Mouse (Mus musculus) CD4-positive, CD25-positive, alpha-beta regulatory T cell, adult 9 weeks (primary cell): ENCODE results near the gene Fkbp8. TPM values are rescaled to one million over a fixed set of nuclear protein-coding genes. Genes with fewer than 3 reads are reported as not detected.

Experiments used
- polyA plus RNA-seq: library from polyadenylated mRNA; unstranded; fragments of 100-300 nt; shearing (Covaris generic); gene quantifications from one replicate; pipeline ENCODE4 v1.2.1, GENCODE M21; 2017

Fkbp8 gene
- polyA plus RNA-seq = 424 TPM

GRCm38 (mm10) chr8:70527512-70528181 lies at the start of gene Fkbp8, which contains the start of gene Kxd1:
Gene Fkbp8, plus strand, starts transcription at chr8:70527724.
Gene Kxd1, minus strand, starts transcription at chr8:70527956.

GRCm38 (mm10) chr8:70486941-70487520 lies 40.5 kb upstream of the Fkbp8 start, which contains the start of gene Tmem59l:
Gene Tmem59l, minus strand, starts transcription at chr8:70487358.

DNA sequence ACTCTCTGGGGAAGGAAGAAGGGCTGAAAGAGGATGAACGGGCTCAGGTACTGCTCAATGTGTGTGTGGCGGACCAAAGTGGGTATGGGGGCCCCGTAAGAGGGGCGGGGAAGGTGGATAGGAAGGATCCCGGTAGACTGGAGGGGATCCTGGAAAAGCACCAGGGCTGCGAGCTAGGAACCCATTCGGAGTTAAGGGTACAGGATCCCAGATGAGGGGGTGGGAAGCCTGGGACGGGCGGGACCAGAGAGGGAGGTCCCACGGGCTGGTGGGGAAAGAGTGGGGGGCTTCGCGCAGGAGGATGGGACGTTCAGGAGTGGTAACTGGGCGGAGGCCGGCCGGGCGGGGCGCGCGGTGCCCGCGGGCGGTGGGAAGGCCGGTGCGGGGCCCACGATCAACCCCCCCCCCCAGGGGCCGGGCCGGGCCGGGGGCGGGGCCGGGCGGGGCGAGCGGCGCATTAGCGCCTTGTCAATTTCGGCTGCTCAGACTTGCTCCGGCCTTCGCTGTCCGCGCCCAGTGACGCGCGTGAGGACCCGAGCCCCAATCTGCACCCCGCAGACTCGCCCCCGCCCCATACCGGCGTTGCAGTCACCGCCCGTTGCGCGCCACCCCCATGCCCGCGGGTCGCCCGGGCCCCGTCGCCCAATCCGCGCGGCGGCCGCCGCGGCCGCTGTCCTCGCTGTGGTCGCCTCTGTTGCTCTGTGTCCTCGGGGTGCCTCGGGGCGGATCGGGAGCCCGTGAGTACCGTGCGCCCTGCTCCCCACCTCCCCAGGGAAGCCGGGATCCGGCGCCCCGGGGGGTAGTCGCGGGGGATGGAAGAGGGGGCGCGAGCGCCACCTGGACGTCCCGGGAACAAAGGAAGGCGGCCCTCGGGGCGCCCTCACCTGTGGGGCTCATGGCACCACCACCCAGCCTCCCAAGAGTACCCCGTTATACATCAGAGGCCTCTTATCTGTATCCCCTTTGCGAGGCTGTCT lies 34.6 kb upstream of the Fkbp8 start, which contains the start of gene Crlf1:
Gene Crlf1 (plus strand): TSS at position 495 of the 977 bp plus-strand sequence.

GRCm38 (mm10) chr8:70506328-70507026 lies 21.0 kb upstream of the Fkbp8 start, which contains the start of gene Rex1bd:
Gene Rex1bd, minus strand, starts transcription at chr8:70506752.

GRCm38 (mm10) chr8:70510228-70510915 lies 17.2 kb upstream of the Fkbp8 start, which contains the start of gene Uba52:
Gene Uba52, minus strand, starts transcription at chr8:70510801.

GRCm38 (mm10) chr8:70539077-70539813 lies 11.7 kb downstream of the Fkbp8 start, which contains the start of gene Ell:
Gene Ell, plus strand, starts transcription at chr8:70539457.

Other genes with a start within 250 kb of the Fkbp8 start
- 1.3 TPM for gene Homer3, start 244.9 kb upstream of the Fkbp8 start, polyA plus RNA-seq
- 55.0 TPM for gene Ddx49, start 225.2 kb upstream of the Fkbp8 start, polyA plus RNA-seq
- gene Cope, start 225.2 kb upstream of the Fkbp8 start, polyA plus RNA-seq = 381 TPM
- not detected for gene Cers1, start 211.9 kb upstream of the Fkbp8 start, polyA plus RNA-seq
- not detected for gene Gdf1, start 197.9 kb upstream of the Fkbp8 start, polyA plus RNA-seq
- 3.1 TPM for gene Upf1, start 174.4 kb upstream of the Fkbp8 start, polyA plus RNA-seq
- 0.33 TPM for gene Comp, start 154.2 kb upstream of the Fkbp8 start, polyA plus RNA-seq
- gene Crtc1, start 88.1 kb upstream of the Fkbp8 start, polyA plus RNA-seq = 22.8 TPM
- gene Klhl26, start 50.8 kb upstream of the Fkbp8 start, polyA plus RNA-seq = 8.9 TPM
- not detected for gene Tmem59l, start 40.4 kb upstream of the Fkbp8 start, polyA plus RNA-seq
- not detected for gene Crlf1, start 34.6 kb upstream of the Fkbp8 start, polyA plus RNA-seq
- gene Rex1bd, start 21.0 kb upstream of the Fkbp8 start, polyA plus RNA-seq = 138 TPM
- gene Uba52, start 16.9 kb upstream of the Fkbp8 start, polyA plus RNA-seq = 1,281 TPM
- gene Kxd1, start 232 bp downstream of the Fkbp8 start, polyA plus RNA-seq = 106 TPM
- 42.7 TPM for gene Ell, start 11.7 kb downstream of the Fkbp8 start, polyA plus RNA-seq
- gene Isyna1, start 66.6 kb downstream of the Fkbp8 start, polyA plus RNA-seq = 48.6 TPM
- 12.8 TPM for gene Ssbp4, start 81.1 kb downstream of the Fkbp8 start, polyA plus RNA-seq
- gene Lrrc25, start 88.4 kb downstream of the Fkbp8 start, polyA plus RNA-seq = 0.57 TPM
- gene Gdf15, start 104.7 kb downstream of the Fkbp8 start, polyA plus RNA-seq = not detected
- 9.7 TPM for gene Pgpep1, start 132.7 kb downstream of the Fkbp8 start, polyA plus RNA-seq
- 259 TPM for gene Lsm4, start 145.5 kb downstream of the Fkbp8 start, polyA plus RNA-seq
- 12.8 TPM for gene Jund, start 171.2 kb downstream of the Fkbp8 start, polyA plus RNA-seq
- gene Iqcn, start 175.7 kb downstream of the Fkbp8 start, polyA plus RNA-seq = 0.07 TPM
- gene Gm3336, start 190.8 kb downstream of the Fkbp8 start, polyA plus RNA-seq = not detected
- gene Pde4c, start 196.0 kb downstream of the Fkbp8 start, polyA plus RNA-seq = 0.41 TPM
- gene Rab3a, start 227.0 kb downstream of the Fkbp8 start, polyA plus RNA-seq = 9.9 TPM
- gene Mpv17l2, start 233.2 kb downstream of the Fkbp8 start, polyA plus RNA-seq = 9.6 TPM
- gene Pik3r2, start 249.0 kb downstream of the Fkbp8 start, polyA plus RNA-seq = 17.0 TPM